Comparison of ENCODE assay signal across 14 mouse cellular contexts in the genomic region with DNA sequence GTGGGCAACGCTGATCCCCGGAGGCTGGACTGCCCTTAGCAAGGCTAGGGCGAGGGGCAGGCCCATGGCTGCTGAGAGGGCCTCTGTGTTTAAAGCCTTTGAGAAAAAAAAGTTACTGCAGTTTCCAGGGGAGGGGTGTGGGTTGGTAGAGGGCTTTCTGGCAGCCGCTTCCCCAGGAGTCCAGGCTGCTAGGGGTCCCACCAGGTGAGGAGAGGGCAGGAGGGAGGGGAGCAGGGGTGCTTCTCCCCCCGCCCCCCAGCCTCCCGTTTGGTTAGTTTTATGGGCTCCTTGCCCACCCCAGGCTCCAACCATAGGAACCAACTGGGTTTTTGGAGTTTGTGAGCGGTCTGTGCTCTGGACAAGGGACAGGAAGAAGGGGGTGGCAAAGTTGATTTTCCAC. TPM values are rescaled to one million over a fixed set of nuclear protein-coding genes. Genes with fewer than 3 reads are reported as not detected.
A peak's percentile ranks its signal among the peaks of the same experiment; 100 is the strongest.
DNase-seq lines count a peak whose midpoint lies in the region; ATAC-seq and TF ChIP-seq lines count a peak whose summit lies in the region.
"Had no signal": no experiment of that assay in that cellular context is flagged by ENCODE, and none has a peak within 500 bp of the region (broad histone marks: within the 10 kb centered on the region; RNA-seq: fewer than 3 reads in every experiment).

No protein-coding gene starts in this region.

- no peak for ATAC-seq in liver, embryonic 16.5 days (ENCODE audit: low read depth)
- ATAC-seq in erythroblast, adult 5-6 weeks (replicated peaks; ENCODE audit: low FRiP score, poor library complexity, severe bottlenecking) = no peak

- DNase-seq in cerebellum, adult 9-10 months = peak; percentile 41
- no peak for DNase-seq in cerebellum, postnatal 4 days (ENCODE audit: low spot score in 2 of 2)
- no peak for DNase-seq in layer of hippocampus, adult 2 months (ENCODE audit: low spot score in 2 of 2)
- DNase-seq in layer of hippocampus, adult 9-11 months = no peak
- no peak for DNase-seq in limb, embryonic 10.5 days (ENCODE audit: low spot score)
- no peak for DNase-seq in gastrocnemius, postnatal 4 days (ENCODE audit: low spot score in 2 of 2)
- DNase-seq: gastrocnemius, postnatal 36 days; lung, adult 18-20 months had no signal

- H3K36me3 ChIP-seq in limb, embryonic 10.5 days = peaks cover 22% of the 10 kb centered on the region
- no peaks in the 10 kb centered on the region for H3K36me3 ChIP-seq in liver, embryonic 16.5 days (ENCODE audit: control insufficient read depth, insufficient read depth)

- peaks cover 37% of the 10 kb centered on the region for H3K27me3 ChIP-seq in limb, embryonic 10.5 days (ENCODE audit: low read depth, poor library complexity, severe bottlenecking)
- H3K27me3 ChIP-seq in liver, embryonic 16.5 days (ENCODE audit: control insufficient read depth, insufficient read depth, low read depth, low read length) = no peaks in the 10 kb centered on the region
- H3K27me3 ChIP-seq: embryonic facial prominence, embryonic 12.5 days; kidney, embryonic 15.5 days; neural tube, embryonic 12.5 days had no signal

- H3K4me1 ChIP-seq in limb, embryonic 10.5 days = peaks cover 38% of the 10 kb centered on the region
- H3K4me1 ChIP-seq in liver, embryonic 16.5 days (ENCODE audit: control insufficient read depth, low read depth, low read length) = peaks cover 45% of the 10 kb centered on the region

- no peaks in the 10 kb centered on the region for H3K9me3 ChIP-seq in limb, embryonic 10.5 days (replicated peaks)
- no peaks in the 10 kb centered on the region for H3K9me3 ChIP-seq in liver, embryonic 16.5 days (replicated peaks; ENCODE audit: control insufficient read depth, low read length)
- H3K9me3 ChIP-seq: embryonic facial prominence, embryonic 12.5 days; kidney, embryonic 15.5 days; neural tube, embryonic 12.5 days had no signal

- no peak for TF ChIP-seq CTCF in layer of hippocampus, adult 2 months (conservative IDR thresholded peaks at IDR 0.05)

- peak overlapping the region; percentile 69 for H3K27ac ChIP-seq in layer of hippocampus, adult 2 months
- peak overlapping the region; percentile 47; the same call in 1 of the 2 replicates for H3K27ac ChIP-seq in limb, embryonic 10.5 days
- H3K27ac ChIP-seq in liver, embryonic 16.5 days (ENCODE audit: low read length) = peak overlapping the region; percentile 49
- H3K27ac ChIP-seq: embryonic facial prominence, embryonic 12.5 days; kidney, embryonic 15.5 days; macrophage; neural tube, embryonic 12.5 days had no signal

- H3K9ac ChIP-seq in liver, embryonic 16.5 days (ENCODE audit: low read depth, low read length) = peak overlapping the region; percentile 62
- H3K9ac ChIP-seq: embryonic facial prominence, embryonic 12.5 days; kidney, embryonic 15.5 days had no signal

- 35% methylated on average over 7 of the region's 7 CpGs for WGBS in limb, embryonic 10.5 days
- WGBS in liver, embryonic 16.5 days (ENCODE audit: insufficient replicate concordance) = 53% methylated on average over 7 of the region's 7 CpGs

- H3K4me2 ChIP-seq in liver, embryonic 16.5 days (ENCODE audit: low read depth, low read length) = peak overlapping the region; percentile 86; the same call in 1 of the 2 replicates

- H3K4me3 ChIP-seq in layer of hippocampus, adult 2 months = no peak overlapping the region
- H3K4me3 ChIP-seq in limb, embryonic 10.5 days = no peak overlapping the region
- no peak overlapping the region for H3K4me3 ChIP-seq in liver, embryonic 16.5 days (ENCODE audit: low read depth, low read length)
- H3K4me3 ChIP-seq: embryonic facial prominence, embryonic 12.5 days; kidney, embryonic 15.5 days; neural tube, embryonic 12.5 days had no signal

RNA-seq across cellular contexts. Expression of a gene that starts 30.3 kb away (rescaled TPM):
- 10 to 100 TPM; 55.5 to 67.3 TPM for total RNA-seq in layer of hippocampus, adult 2 months (2021)
- 4.1 and 5.6 TPM in 2 replicates for polyA plus RNA-seq in limb, embryonic 10.5 days (2016; fragmentation: Nextera tagmentation; extraction: Ambion mirVana)
- polyA plus RNA-seq in liver, embryonic 16.5 days (2015; fragmentation: Nextera tagmentation; extraction: Ambion mirVana) = 0.84 and 1.1 TPM in 2 replicates
- 1 to 10 TPM; 2.9 to 4.0 TPM for total RNA-seq in gastrocnemius, postnatal 4 days (2021)
- 1.3 and 1.7 TPM in 2 replicates for total RNA-seq in erythroblast, adult 5-6 weeks (2015; ENCODE audit: low replicate concordance)
- 0.34 and 0.42 TPM in 2 replicates for total RNA-seq in erythroblast, adult 5-6 weeks (2017; ENCODE audit: low replicate concordance)

RNA-seq across cellular contexts. Expression of a gene that starts 32.7 kb away (rescaled TPM):
- 10 to 100 TPM; 19.3 to 23.7 TPM for total RNA-seq in layer of hippocampus, adult 2 months (2021)
- 22.0 and 25.6 TPM in 2 replicates for polyA plus RNA-seq in limb, embryonic 10.5 days (2016; fragmentation: Nextera tagmentation; extraction: Ambion mirVana)
- polyA plus RNA-seq in liver, embryonic 16.5 days (2015; fragmentation: Nextera tagmentation; extraction: Ambion mirVana) = 5.1 and 5.3 TPM in 2 replicates
- total RNA-seq in gastrocnemius, postnatal 4 days (2021) = 10 to 100 TPM; 12.9 to 14.0 TPM
- total RNA-seq in erythroblast, adult 5-6 weeks (2015; ENCODE audit: low replicate concordance) = 0.19 and 1.7 TPM in 2 replicates
- 1.4 and 1.6 TPM in 2 replicates for total RNA-seq in erythroblast, adult 5-6 weeks (2017; ENCODE audit: low replicate concordance)

RNA-seq across cellular contexts. Expression of a gene that starts 44.5 kb away (rescaled TPM):
- 10 to 100 TPM; 15.4 to 19.3 TPM for total RNA-seq in layer of hippocampus, adult 2 months (2021)
- polyA plus RNA-seq in limb, embryonic 10.5 days (2016; fragmentation: Nextera tagmentation; extraction: Ambion mirVana) = 10.6 and 12.5 TPM in 2 replicates
- polyA plus RNA-seq in liver, embryonic 16.5 days (2015; fragmentation: Nextera tagmentation; extraction: Ambion mirVana) = 16.9 and 19.8 TPM in 2 replicates
- 1 to 10 TPM; 6.5 to 8.3 TPM for total RNA-seq in gastrocnemius, postnatal 4 days (2021)
- 1.7 and 5.9 TPM in 2 replicates for total RNA-seq in erythroblast, adult 5-6 weeks (2015; ENCODE audit: low replicate concordance)
- total RNA-seq in erythroblast, adult 5-6 weeks (2017; ENCODE audit: low replicate concordance) = 2.5 and 3.7 TPM in 2 replicates

RNA-seq across cellular contexts. Expression of a gene that starts 46.6 kb away (rescaled TPM):
- total RNA-seq in layer of hippocampus, adult 2 months (2021) = 10 to 100 TPM; 30.3 to 34.9 TPM
- 97.5 and 98.1 TPM in 2 replicates for polyA plus RNA-seq in limb, embryonic 10.5 days (2016; fragmentation: Nextera tagmentation; extraction: Ambion mirVana)
- polyA plus RNA-seq in liver, embryonic 16.5 days (2015; fragmentation: Nextera tagmentation; extraction: Ambion mirVana) = 28.8 and 32.0 TPM in 2 replicates
- total RNA-seq in gastrocnemius, postnatal 4 days (2021) = 10 to 100 TPM; 29.2 to 32.7 TPM
- total RNA-seq in erythroblast, adult 5-6 weeks (2015; ENCODE audit: low replicate concordance) = 16.3 and 20.6 TPM in 2 replicates
- 6.0 and 11.4 TPM in 2 replicates for total RNA-seq in erythroblast, adult 5-6 weeks (2017; ENCODE audit: low replicate concordance)

RNA-seq across cellular contexts. Expression of a gene that starts 54.9 kb away (rescaled TPM):
- 100 to 1,000 TPM; 453 to 476 TPM for total RNA-seq in layer of hippocampus, adult 2 months (2021)
- polyA plus RNA-seq in limb, embryonic 10.5 days (2016; fragmentation: Nextera tagmentation; extraction: Ambion mirVana) = 0.03 and 0.08 TPM in 2 replicates
- polyA plus RNA-seq in liver, embryonic 16.5 days (2015; fragmentation: Nextera tagmentation; extraction: Ambion mirVana) = not detected in 2 replicates
- total RNA-seq in gastrocnemius, postnatal 4 days (2021) = 1 to 10 TPM; 1.3 to 2.0 TPM
- total RNA-seq in erythroblast, adult 5-6 weeks (2015; ENCODE audit: low replicate concordance) = not detected in 2 replicates
- not detected in 2 replicates for total RNA-seq in erythroblast, adult 5-6 weeks (2017; ENCODE audit: low replicate concordance)
- polyA plus RNA-seq: macrophage had no signal

Comparison
In these comparisons a context has a peak if more than half of its experiments do, and no peak if none do; other contexts are left out.
1. RNA of a gene that starts 30.3 kb away (total RNA-seq): 55.5 to 67.3 TPM in layer of hippocampus, adult 2 months; 2.9 to 4.0 TPM in gastrocnemius, postnatal 4 days and 0.34 to 1.7 TPM in erythroblast, adult 5-6 weeks; every median in the first group is over 10 times any median in the second.
2. RNA of a gene that starts 32.7 kb away (total RNA-seq): 19.3 to 23.7 TPM in layer of hippocampus, adult 2 months and 12.9 to 14.0 TPM in gastrocnemius, postnatal 4 days; 0.19 to 1.7 TPM in erythroblast, adult 5-6 weeks; every median in the first group is over 4 times any median in the second.
3. Peak in every context shown above with its lines, with median percentiles within 50 percentile points of each other: H3K27ac ChIP-seq.